Mouse (Mus musculus): ENCODE data around the gene Ate1. TPM values are rescaled to one million over a fixed set of nuclear protein-coding genes. Genes with fewer than 3 reads are reported as not detected.
"Not testable (repeated sequence)": the region's sequence is repeated elsewhere in the genome, so short reads cannot be mapped to it uniquely, and the experiment has no call there.

The Ate1 gene
- polyA plus RNA-seq, 1 experiment from 2014 or later, result 69.9 TPM

- 27% methylated on average over 1 of the region's 1 CpGs for WGBS
Measured at GRCm38 (mm10) chr7:130419961-130420360, 100.2 kb downstream of the Ate1 start.

GRCm38 (mm10) chr7:130407622-130408021 is 112.5 kb downstream of the Ate1 start:
- Histone ChIP-seq H3K4me2 (replicated peaks; ENCODE audit: low read depth, low read length) (no peak overlapping the region), H3K36me3 (ENCODE audit: control insufficient read depth, insufficient read depth, low read length) (no peaks in the 10 kb centered on the region), H3K27ac (ENCODE audit: low read length) (peak overlapping the region; percentile 69; the same call in 1 of the 2 replicates), H3K9me3 (ENCODE audit: control insufficient read depth, low read depth, low read length) (no peaks in the 10 kb centered on the region), H3K4me3 (ENCODE audit: low read depth, low read length) (no peak overlapping the region), H3K4me1 (ENCODE audit: control insufficient read depth, insufficient read depth, low read length) (peaks cover 6% of the 10 kb centered on the region; the same call in 1 of the 2 replicates), H3K9ac (replicated peaks; ENCODE audit: low read depth, low read length) (no peak overlapping the region), H3K27me3 (ENCODE audit: control insufficient read depth, insufficient read depth, low read length) (no peaks in the 10 kb centered on the region)
- no peak for ATAC-seq (ENCODE audit: insufficient number of reproducible peaks, insufficient read depth, low FRiP score, low read depth)
- WGBS, result 75% methylated on average over 10 of the region's 10 CpGs

More at GRCm38 (mm10) chr7:130419961-130420360, 100.2 kb downstream of the Ate1 start:
- Histone ChIP-seq H3K4me3 (ENCODE audit: low read depth, low read length) (no peak overlapping the region), H3K36me3 (ENCODE audit: control insufficient read depth, insufficient read depth, low read length) (no peaks in the 10 kb centered on the region; the same call in 1 of the 2 replicates), H3K4me1 (ENCODE audit: control insufficient read depth, insufficient read depth, low read length) (no peaks in the 10 kb centered on the region), H3K4me2 (replicated peaks; ENCODE audit: low read depth, low read length) (no peak overlapping the region), H3K27me3 (ENCODE audit: control insufficient read depth, insufficient read depth, low read length) (no peaks in the 10 kb centered on the region), H3K9ac (replicated peaks; ENCODE audit: low read depth, low read length) (no peak overlapping the region), H3K27ac (ENCODE audit: low read length) (peak overlapping the region; percentile 35), H3K9me3 (ENCODE audit: control insufficient read depth, low read depth, low read length) (no peaks in the 10 kb centered on the region)
- ATAC-seq (ENCODE audit: insufficient number of reproducible peaks, insufficient read depth, low FRiP score, low read depth), result no peak

DNA sequence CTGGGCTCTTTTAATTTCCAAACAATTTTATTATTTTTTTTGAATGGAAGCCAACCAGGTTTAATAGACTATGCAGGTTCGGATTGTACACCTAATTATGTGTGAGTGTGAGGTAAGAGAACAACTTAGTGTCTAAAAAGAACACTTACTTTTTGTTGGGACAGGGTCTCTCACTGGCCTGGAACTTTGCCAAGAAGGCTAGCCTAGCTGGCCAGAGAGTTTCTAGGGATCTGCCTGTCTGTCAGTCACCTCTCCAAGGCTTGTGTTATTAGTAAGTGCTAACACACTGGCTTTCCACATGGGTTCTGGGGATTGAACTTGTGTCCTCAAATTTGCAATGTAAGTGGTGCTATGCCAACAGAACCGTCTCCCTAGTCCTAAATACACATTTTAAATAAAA is 116.8 kb downstream of the Ate1 start:
- H3K4me3 ChIP-seq (ENCODE audit: low read depth, low read length), result no peak overlapping the region
- H3K36me3 ChIP-seq (ENCODE audit: control insufficient read depth, insufficient read depth, low read length), result no peaks in the 10 kb centered on the region
- no peak overlapping the region for H3K27ac ChIP-seq (ENCODE audit: low read length)
- H3K9me3 ChIP-seq (ENCODE audit: control insufficient read depth, low read depth, low read length), result no peaks in the 10 kb centered on the region
- H3K27me3 ChIP-seq (ENCODE audit: control insufficient read depth, insufficient read depth, low read length), result no peaks in the 10 kb centered on the region
- 85% methylated on average over 2 of the region's 2 CpGs for WGBS
- peaks cover 6% of the 10 kb centered on the region; the same call in 1 of the 2 replicates for H3K4me1 ChIP-seq (ENCODE audit: control insufficient read depth, insufficient read depth, low read length)
- no peak overlapping the region for H3K4me2 ChIP-seq (replicated peaks; ENCODE audit: low read depth, low read length)
- no peak for ATAC-seq (ENCODE audit: insufficient number of reproducible peaks, insufficient read depth, low FRiP score, low read depth)
- H3K9ac ChIP-seq (replicated peaks; ENCODE audit: low read depth, low read length), result no peak overlapping the region

DNA sequence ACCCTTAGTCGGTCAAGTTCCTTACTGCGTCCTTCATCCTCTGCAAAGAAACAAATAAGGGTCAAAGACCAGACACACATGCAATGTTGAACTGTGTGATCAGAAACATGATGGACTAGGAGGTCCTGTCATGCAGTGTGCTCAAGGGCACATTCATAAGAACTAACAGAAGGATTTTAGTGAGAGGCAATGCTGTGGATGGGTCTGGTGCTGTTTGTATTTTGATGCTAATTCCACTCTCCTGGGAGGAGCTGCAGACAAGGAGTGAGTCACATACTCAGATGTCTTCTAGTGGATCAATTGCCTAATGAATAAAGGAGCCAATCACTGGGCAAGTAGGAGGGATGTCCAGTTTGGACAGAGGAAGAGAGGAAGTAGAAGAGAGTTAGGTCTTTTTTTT is 125.5 kb downstream of the Ate1 start:
- Histone ChIP-seq H3K4me2 (replicated peaks; ENCODE audit: low read depth, low read length) (no peak overlapping the region), H3K9ac (replicated peaks; ENCODE audit: low read depth, low read length) (no peak overlapping the region), H3K36me3 (ENCODE audit: control insufficient read depth, insufficient read depth, low read length) (peaks cover 7% of the 10 kb centered on the region; the same call in 1 of the 2 replicates), H3K9me3 (ENCODE audit: control insufficient read depth, low read depth, low read length) (no peaks in the 10 kb centered on the region), H3K27me3 (ENCODE audit: control insufficient read depth, insufficient read depth, low read length) (no peaks in the 10 kb centered on the region), H3K4me1 (ENCODE audit: control insufficient read depth, insufficient read depth, low read length) (no peaks in the 10 kb centered on the region), H3K27ac (ENCODE audit: low read length) (no peak overlapping the region), H3K4me3 (ENCODE audit: low read depth, low read length) (no peak overlapping the region)
- no peak for ATAC-seq (ENCODE audit: insufficient number of reproducible peaks, insufficient read depth, low FRiP score, low read depth)
- 88% methylated on average over 2 of the region's 2 CpGs for WGBS

GRCm38 (mm10) chr7:130390060-130390459 is 130.1 kb downstream of the Ate1 start:
- WGBS, result 96% methylated on average over 1 of the region's 1 CpGs
- H3K27me3 ChIP-seq (ENCODE audit: control insufficient read depth, insufficient read depth, low read length); H3K27ac ChIP-seq (ENCODE audit: low read length); H3K4me1 ChIP-seq (ENCODE audit: control insufficient read depth, insufficient read depth, low read length); H3K4me3 ChIP-seq (ENCODE audit: low read depth, low read length); H3K4me2 ChIP-seq (replicated peaks; ENCODE audit: low read depth, low read length); ATAC-seq (ENCODE audit: insufficient number of reproducible peaks, insufficient read depth, low FRiP score, low read depth); H3K9me3 ChIP-seq (ENCODE audit: control insufficient read depth, low read depth, low read length); H3K36me3 ChIP-seq (ENCODE audit: control insufficient read depth, insufficient read depth, low read length); H3K9ac ChIP-seq (replicated peaks; ENCODE audit: low read depth, low read length): not testable (repeated sequence)

GRCm38 (mm10) chr7:130386308-130386707 is 133.9 kb downstream of the Ate1 start:
- Histone ChIP-seq H3K27ac (ENCODE audit: low read length) (no peak overlapping the region), H3K36me3 (ENCODE audit: control insufficient read depth, insufficient read depth, low read length) (no peaks in the 10 kb centered on the region), H3K9me3 (ENCODE audit: control insufficient read depth, low read depth, low read length) (no peaks in the 10 kb centered on the region), H3K27me3 (ENCODE audit: control insufficient read depth, insufficient read depth, low read length) (no peaks in the 10 kb centered on the region), H3K4me1 (ENCODE audit: control insufficient read depth, insufficient read depth, low read length) (no peaks in the 10 kb centered on the region), H3K9ac (replicated peaks; ENCODE audit: low read depth, low read length) (no peak overlapping the region), H3K4me3 (ENCODE audit: low read depth, low read length) (no peak overlapping the region), H3K4me2 (replicated peaks; ENCODE audit: low read depth, low read length) (no peak overlapping the region)
- ATAC-seq (ENCODE audit: insufficient number of reproducible peaks, insufficient read depth, low FRiP score, low read depth), result no peak
- WGBS, result 79% methylated on average over 3 of the region's 3 CpGs

- no peak overlapping the region for H3K4me2 ChIP-seq (replicated peaks; ENCODE audit: low read depth, low read length)
- H3K27ac ChIP-seq (ENCODE audit: low read length), result no peak overlapping the region
- no peaks in the 10 kb centered on the region for H3K27me3 ChIP-seq (ENCODE audit: control insufficient read depth, insufficient read depth, low read length)
- no peaks in the 10 kb centered on the region for H3K4me1 ChIP-seq (ENCODE audit: control insufficient read depth, insufficient read depth, low read length)
- 89% methylated on average over 8 of the region's 8 CpGs for WGBS
- no peak overlapping the region for H3K4me3 ChIP-seq (ENCODE audit: low read depth, low read length)
- ATAC-seq (ENCODE audit: insufficient number of reproducible peaks, insufficient read depth, low FRiP score, low read depth), result no peak
- H3K36me3 ChIP-seq (ENCODE audit: control insufficient read depth, insufficient read depth, low read length), result no peaks in the 10 kb centered on the region
- H3K9ac ChIP-seq (replicated peaks; ENCODE audit: low read depth, low read length), result no peak overlapping the region
- no peaks in the 10 kb centered on the region for H3K9me3 ChIP-seq (ENCODE audit: control insufficient read depth, low read depth, low read length)
Measured at GRCm38 (mm10) chr7:130385732-130386294, 134.4 kb downstream of the Ate1 start.

GRCm38 (mm10) chr7:130382126-130382525 is 138.0 kb downstream of the Ate1 start:
- Histone ChIP-seq H3K27ac (ENCODE audit: low read length) (no peak overlapping the region), H3K4me1 (ENCODE audit: control insufficient read depth, insufficient read depth, low read length) (no peaks in the 10 kb centered on the region), H3K36me3 (ENCODE audit: control insufficient read depth, insufficient read depth, low read length) (no peaks in the 10 kb centered on the region), H3K4me2 (replicated peaks; ENCODE audit: low read depth, low read length) (no peak overlapping the region), H3K4me3 (ENCODE audit: low read depth, low read length) (no peak overlapping the region), H3K9ac (replicated peaks; ENCODE audit: low read depth, low read length) (no peak overlapping the region), H3K27me3 (ENCODE audit: control insufficient read depth, insufficient read depth, low read length) (no peaks in the 10 kb centered on the region), H3K9me3 (ENCODE audit: control insufficient read depth, low read depth, low read length) (no peaks in the 10 kb centered on the region)
- ATAC-seq (ENCODE audit: insufficient number of reproducible peaks, insufficient read depth, low FRiP score, low read depth), result no peak
- WGBS, result 95% methylated on average over 13 of the region's 13 CpGs

DNA sequence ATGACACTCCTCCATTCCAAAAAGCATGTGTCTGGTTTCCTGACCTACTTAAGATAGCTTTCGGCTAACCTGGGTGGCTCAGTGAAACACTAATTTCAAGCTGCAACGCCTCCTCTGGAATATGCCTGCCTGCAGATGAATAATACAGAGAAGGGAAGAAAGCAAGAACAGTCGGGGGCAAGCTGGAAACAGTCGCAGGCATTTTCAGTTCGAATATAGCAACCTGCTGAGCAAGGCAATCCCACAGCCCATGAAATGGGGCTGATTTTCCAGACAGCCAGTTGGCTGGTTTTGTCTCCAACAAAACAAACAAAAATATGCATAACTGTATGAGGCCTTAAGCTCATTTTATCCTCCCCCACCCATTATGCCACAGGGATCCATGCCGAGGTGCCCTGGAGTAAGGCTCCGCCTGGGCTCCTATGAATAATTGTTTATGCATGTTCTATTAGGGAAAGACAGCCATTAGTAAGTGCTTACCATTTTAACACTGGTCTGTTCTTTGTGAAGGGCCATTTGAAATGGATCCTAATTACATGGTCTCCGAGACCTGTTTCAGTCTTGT is 138.7 kb downstream of the Ate1 start:
- ATAC-seq (ENCODE audit: insufficient number of reproducible peaks, insufficient read depth, low FRiP score, low read depth), result no peak
- H3K9me3 ChIP-seq (ENCODE audit: control insufficient read depth, low read depth, low read length), result no peaks in the 10 kb centered on the region
- H3K27ac ChIP-seq (ENCODE audit: low read length), result no peak overlapping the region
- H3K27me3 ChIP-seq (ENCODE audit: control insufficient read depth, insufficient read depth, low read length), result no peaks in the 10 kb centered on the region
- no peak overlapping the region for H3K4me2 ChIP-seq (replicated peaks; ENCODE audit: low read depth, low read length)
- H3K4me1 ChIP-seq (ENCODE audit: control insufficient read depth, insufficient read depth, low read length), result no peaks in the 10 kb centered on the region
- H3K9ac ChIP-seq (replicated peaks; ENCODE audit: low read depth, low read length), result no peak overlapping the region
- WGBS, result 89% methylated on average over 8 of the region's 8 CpGs
- H3K4me3 ChIP-seq (ENCODE audit: low read depth, low read length), result no peak overlapping the region
- H3K36me3 ChIP-seq (ENCODE audit: control insufficient read depth, insufficient read depth, low read length), result no peaks in the 10 kb centered on the region

All from stomach, embryonic 14.5 days (tissue).